Mouse (Mus musculus): ENCODE data around the gene Aup1.

DNA sequence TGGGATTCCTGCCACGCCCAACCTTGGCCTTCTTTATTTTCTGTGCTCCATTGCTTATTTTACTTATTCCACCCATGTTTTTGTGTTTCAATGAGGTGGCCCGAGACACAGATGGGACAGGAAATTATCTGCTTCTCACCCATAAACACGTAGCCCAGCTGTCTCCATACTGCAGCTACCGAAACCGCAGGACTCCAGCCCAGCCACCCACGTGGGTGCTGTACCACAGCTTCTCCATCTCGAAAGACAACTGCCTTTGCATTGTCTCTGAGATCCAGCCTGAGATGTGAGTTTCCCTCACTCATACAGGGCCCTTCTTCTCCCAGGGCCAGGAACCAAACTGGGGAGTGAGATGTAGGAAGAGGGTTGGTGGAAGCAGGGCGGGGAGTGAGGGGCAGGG is 11.7 kb downstream of the Aup1 start:
- TF ChIP-seq CTCF (IDR thresholded peaks at IDR 0.05; ENCODE audit: control insufficient read depth, insufficient read depth, insufficient replicate concordance, low read depth, low read length) (no peak), POLR2A (IDR thresholded peaks at IDR 0.05; ENCODE audit: control insufficient read depth, low read depth, low read length) (no peak)
